Mouse (Mus musculus) ES-E14 (cell line): ENCODE data around the gene Olfr645. TPM values are rescaled to one million over a fixed set of nuclear protein-coding genes. Genes with fewer than 3 reads are reported as not detected.

Experiments
- DNase-seq: peaks from one replicate; pipeline ENCODE4 v3.0.0-alpha.2; 2013; ENCODE audit warnings: low read depth, low spot score
- H3K27ac ChIP-seq: 2 replicates; pipeline ENCODE4 v1.5.1; 2012; ENCODE audit warnings: low read depth, mild to moderate bottlenecking, low read length, moderate library complexity, mixed read lengths; ENCODE audit not compliant: poor library complexity, insufficient read depth, severe bottlenecking
- H3K36me3 ChIP-seq: 2 replicates; pipeline ENCODE4 v1.6.1; 2012; ENCODE audit warnings: mild to moderate bottlenecking, low read length, moderate library complexity, mixed read lengths; ENCODE audit not compliant: control insufficient read depth, poor library complexity, insufficient read depth, severe bottlenecking
- H3K4me1 ChIP-seq, 2 experiments: fragments of 150-350 bp in 1 of 2; sonication (generic) in 1 of 2; 2 replicates each; pipeline ENCODE4 v1.6.1; 2012; ENCODE audit warnings: low read length in 2 of 2, mild to moderate bottlenecking in 1 of 2, mixed read lengths in 1 of 2; ENCODE audit not compliant: control insufficient read depth in 2 of 2, insufficient read depth in 2 of 2, poor library complexity in 1 of 2
- H3K4me3 ChIP-seq, 2 experiments: fragments of 150-350 bp in 1 of 2; sonication (generic) in 1 of 2; 2 replicates each; pipeline ENCODE4 v1.5.1; 2012; ENCODE audit warnings: low read length in 2 of 2, low read depth in 1 of 2, mild to moderate bottlenecking in 1 of 2, mixed read lengths in 1 of 2; ENCODE audit not compliant: insufficient read depth in 1 of 2, poor library complexity in 1 of 2, severe bottlenecking in 1 of 2
- H3K9ac ChIP-seq: 2 replicates; pipeline ENCODE4 v1.6.1; 2012; ENCODE audit warnings: low read depth, mild to moderate bottlenecking, low read length, mixed read lengths; ENCODE audit not compliant: poor library complexity, insufficient read depth, severe bottlenecking
- H3K9me3 ChIP-seq: fragments of 150-350 bp; sonication (generic); 2 replicates; pipeline ENCODE4 v1.6.1; 2012; ENCODE audit warnings: low read depth, mild to moderate bottlenecking, low read length; ENCODE audit not compliant: control insufficient read depth, insufficient read depth
- CHD2 ChIP-seq: IDR thresholded peaks from 2 replicates; pipeline ENCODE4 v1.6.1; 2014; ENCODE audit warnings: mild to moderate bottlenecking, low read depth, low read length, inconsistent platforms
- HCFC1 ChIP-seq: IDR thresholded peaks from 2 replicates; pipeline ENCODE4 v1.6.1; 2012; ENCODE audit warnings: low read length, inconsistent platforms, borderline replicate concordance; ENCODE audit not compliant: insufficient read depth
- MAFK ChIP-seq: IDR thresholded peaks from 2 replicates; pipeline ENCODE4 v1.6.1; 2014; ENCODE audit warnings: mild to moderate bottlenecking, low read depth, low read length, inconsistent platforms; ENCODE audit not compliant: insufficient read depth
- ZC3H11A ChIP-seq: IDR thresholded peaks from 2 replicates; pipeline ENCODE4 v1.6.1; 2012; ENCODE audit warnings: low read depth, mild to moderate bottlenecking, inconsistent platforms, low read length, borderline replicate concordance
- ZNF384 ChIP-seq: IDR thresholded peaks from 2 replicates; pipeline ENCODE4 v1.6.1; 2012; ENCODE audit warnings: low read depth, low read length, inconsistent platforms
- in situ Hi-C, 2 experiments: fragments of 600-800 bp; cut with MboI; formaldehyde crosslinking; loops; one replicate each; pipeline ENCODE4 v1.15.1; 2025; ENCODE audit warnings: low sequenced_read_pairs in 2 of 2, inconsistent platforms in 1 of 2; ENCODE audit not compliant: unreplicated experiment in 2 of 2
- total RNA-seq: library from RNA; depleted of rRNA; stranded (reverse); fragments of 300-350 nt; gene quantifications from 2 replicates; pipeline ENCODE4 v1.2.3, GENCODE M21; 2012; rRNA removed

The Olfr645 gene
- total RNA-seq, result not detected in 2 replicates

DNA sequence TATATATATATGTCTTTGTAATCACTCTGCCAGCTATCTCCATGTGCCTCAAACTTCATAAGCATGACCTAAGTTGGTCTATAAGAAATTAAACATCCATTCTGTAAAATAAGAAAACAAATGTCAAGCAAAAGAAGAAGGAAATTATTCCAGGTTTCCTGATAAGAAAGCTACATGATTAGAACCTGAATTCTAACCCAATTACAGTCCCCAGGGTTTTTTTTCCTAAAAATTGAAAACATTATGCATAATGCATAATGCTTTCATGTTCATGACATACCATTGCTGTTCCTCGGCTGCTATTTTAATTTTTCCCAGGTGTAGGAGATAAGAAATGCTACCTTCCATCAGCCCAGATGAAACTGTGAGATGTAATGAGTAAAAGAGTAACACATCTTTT is at the start of gene Olfr645:
Gene Olfr645 (minus strand): TSS at position 101 of the 400 bp plus-strand sequence.
- no peaks in the 10 kb centered on the region for H3K4me1 ChIP-seq
- in situ Hi-C loops, result no loop called here
- no peaks in the 10 kb centered on the region for H3K9me3 ChIP-seq
- H3K27ac ChIP-seq, result no peak within 1 kb of the TSS
- H3K4me3 ChIP-seq, result no peak within 1 kb of the TSS
- TF ChIP-seq ZC3H11A (no peak), CHD2 (no peak), HCFC1 (no peak), ZNF384 (no peak), MAFK (no peak)
- no peak within 1 kb of the TSS for H3K9ac ChIP-seq
- no peak for DNase-seq
- H3K36me3 ChIP-seq, result no peaks in the 10 kb centered on the region

GRCm38 (mm10) chr7:104129726-104130125 is 44.5 kb upstream of the Olfr645 start, which contains the start of gene Ubqln5:
Ubqln5 (minus strand) TSS chr7:104129826.
- DNase-seq, result no peak
- in situ Hi-C loops, result no loop called here
- Histone ChIP-seq H3K4me1 (no peaks in the 10 kb centered on the region), H3K4me3 (no peak within 1 kb of the TSS), H3K9ac (no peak within 1 kb of the TSS), H3K9me3 (no peaks in the 10 kb centered on the region), H3K27ac (no peak within 1 kb of the TSS), H3K36me3 (no peaks in the 10 kb centered on the region)
- TF ChIP-seq ZC3H11A (no peak), HCFC1 (no peak), MAFK (no peak), ZNF384 (no peak), CHD2 (no peak)

- H3K9me3 ChIP-seq, result no peaks in the 10 kb centered on the region
- TF ChIP-seq CHD2, result no peak
- TF ChIP-seq HCFC1, result no peak
- no peak for TF ChIP-seq MAFK
- TF ChIP-seq ZC3H11A, result no peak
- no peak for TF ChIP-seq ZNF384
- H3K36me3 ChIP-seq, result no peaks in the 10 kb centered on the region
- H3K4me3 ChIP-seq, result no peak within 1 kb of the TSS
- no peak within 1 kb of the TSS for H3K9ac ChIP-seq
- no peak for DNase-seq
- in situ Hi-C loops, result no loop called here
- no peak within 1 kb of the TSS for H3K27ac ChIP-seq
- H3K4me1 ChIP-seq, result no peaks in the 10 kb centered on the region
These were observed 19.4 kb upstream of the Olfr645 start, which contains the start of gene Olfr646 for GRCm38 (mm10) chr7:104104757-104104972. Olfr646 (plus strand) TSS chr7:104104873.

- no peaks in the 10 kb centered on the region for H3K36me3 ChIP-seq
- no peaks in the 10 kb centered on the region for H3K9me3 ChIP-seq
- no peaks in the 10 kb centered on the region for H3K4me1 ChIP-seq
- H3K4me3 ChIP-seq, result no peak overlapping the region
- TF ChIP-seq ZNF384 (no peak), MAFK (0 out of 2 replicates have a peak, but pooled peaks have one; percentile 27)
- in situ Hi-C loops, result no loop called here
- DNase-seq, result no peak
- no peak overlapping the region for H3K27ac ChIP-seq
- H3K9ac ChIP-seq, result no peak overlapping the region
These were observed 18.9 kb upstream of the Olfr645 start for GRCm38 (mm10) chr7:104103913-104104756.
